Mouse (Mus musculus): ENCODE measurements around the gene Smarca4. TPM values are rescaled to one million over a fixed set of nuclear protein-coding genes. Genes with fewer than 3 reads are reported as not detected.

The Smarca4 gene
- polyA plus RNA-seq, 1 experiment from 2014 or later: 22.1 TPM

DNA sequence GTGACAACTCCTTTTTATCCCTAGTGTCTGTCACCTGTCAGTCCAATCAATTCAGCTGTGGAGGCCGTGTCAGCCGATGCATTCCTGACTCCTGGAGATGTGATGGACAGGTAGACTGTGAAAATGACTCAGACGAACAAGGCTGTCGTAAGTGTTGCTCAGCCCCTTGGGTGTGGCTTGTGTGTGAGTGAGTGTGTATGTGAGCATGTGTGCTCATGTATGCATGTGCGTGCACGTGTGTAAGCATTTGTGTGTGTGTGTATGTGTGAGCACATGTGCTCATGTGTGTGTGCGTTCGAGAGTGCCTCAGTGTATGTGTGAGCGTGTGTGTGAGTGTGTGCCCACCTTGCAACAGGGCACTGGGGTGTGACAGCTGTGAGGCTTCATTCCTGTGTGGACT lies 116.3 kb downstream of the Smarca4 start:
- Histone ChIP-seq H3K4me3 (ENCODE audit: low read depth, low read length) (no peak overlapping the region), H3K36me3 (ENCODE audit: control insufficient read depth, insufficient read depth) (peaks cover 53% of the 10 kb centered on the region), H3K27me3 (replicated peaks; ENCODE audit: control insufficient read depth, insufficient read depth, low read length) (no peaks in the 10 kb centered on the region), H3K27ac (ENCODE audit: low read depth, low read length) (peak overlapping the region; percentile 46; the same call in 1 of the 2 replicates), H3K9me3 (ENCODE audit: control insufficient read depth) (no peaks in the 10 kb centered on the region), H3K4me1 (replicated peaks; ENCODE audit: control insufficient read depth, insufficient read depth, low read length) (peaks cover 13% of the 10 kb centered on the region), H3K9ac (ENCODE audit: low read depth, low read length) (no peak overlapping the region), H3K4me2 (replicated peaks; ENCODE audit: low read depth) (no peak overlapping the region)
- no peak for ATAC-seq
- TF ChIP-seq CTCF (IDR thresholded peaks at IDR 0.05; ENCODE audit: low read depth): no peak
- 70% methylated on average over 9 of the region's 9 CpGs for WGBS

GRCm38 (mm10) chr9:21733446-21733845 lies 117.5 kb downstream of the Smarca4 start:
- Histone ChIP-seq H3K27ac (ENCODE audit: low read depth, low read length) (peak overlapping the region; percentile 78), H3K36me3 (ENCODE audit: control insufficient read depth, insufficient read depth) (peaks cover 64% of the 10 kb centered on the region), H3K9me3 (ENCODE audit: control insufficient read depth) (no peaks in the 10 kb centered on the region), H3K4me3 (ENCODE audit: low read depth, low read length) (no peak overlapping the region), H3K4me2 (replicated peaks; ENCODE audit: low read depth) (peak overlapping the region; percentile 21; the same call in 1 of the 2 replicates), H3K27me3 (replicated peaks; ENCODE audit: control insufficient read depth, insufficient read depth, low read length) (no peaks in the 10 kb centered on the region), H3K4me1 (replicated peaks; ENCODE audit: control insufficient read depth, insufficient read depth, low read length) (peaks cover 13% of the 10 kb centered on the region), H3K9ac (ENCODE audit: low read depth, low read length) (no peak overlapping the region)
- whole genome bisulfite sequencing: 71% methylated on average over 17 of the region's 17 CpGs
- no peak for TF ChIP-seq CTCF (IDR thresholded peaks at IDR 0.05; ENCODE audit: low read depth)
- ATAC-seq: no peak

DNA sequence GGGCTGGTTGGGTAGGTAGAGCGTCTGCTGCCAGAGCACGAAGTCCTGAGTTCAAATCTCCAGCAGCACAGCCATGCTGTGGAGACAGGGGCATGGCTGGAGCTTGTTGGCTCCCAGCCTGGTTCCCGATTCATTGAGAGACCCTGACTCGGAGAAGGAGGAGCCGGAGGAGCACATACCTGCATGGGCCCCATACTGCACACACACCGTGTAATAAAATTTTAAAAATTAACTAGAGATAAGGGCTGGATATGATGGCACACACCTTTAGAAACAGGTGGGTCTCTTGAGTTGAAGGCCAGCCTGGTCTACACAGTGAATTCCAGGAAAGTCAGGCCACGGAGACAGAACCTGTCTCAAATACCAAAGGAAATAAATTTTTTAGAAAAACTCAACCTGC lies 118.0 kb downstream of the Smarca4 start:
- TF ChIP-seq CTCF (IDR thresholded peaks at IDR 0.05; ENCODE audit: low read depth): no peak

DNA sequence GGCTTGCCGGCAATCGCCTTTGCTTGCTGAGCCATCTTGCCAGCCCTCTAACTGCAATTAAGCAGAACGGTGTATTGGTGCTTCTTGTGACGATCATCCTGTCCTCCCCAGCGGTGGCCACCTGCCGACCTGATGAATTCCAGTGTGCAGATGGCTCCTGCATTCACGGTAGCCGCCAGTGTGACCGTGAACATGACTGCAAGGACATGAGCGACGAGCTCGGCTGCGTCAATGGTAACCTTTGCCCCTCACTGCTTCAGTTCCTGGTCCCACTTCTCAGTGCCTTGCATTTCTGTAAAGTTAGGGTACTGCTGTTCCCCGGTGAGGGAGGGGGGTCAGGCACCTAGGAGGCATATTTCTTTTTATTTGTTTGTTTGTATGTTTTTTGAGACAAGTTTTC lies 119.2 kb downstream of the Smarca4 start:
- 59% methylated on average over 14 of the region's 14 CpGs for WGBS
- no peak overlapping the region for H3K4me2 ChIP-seq (replicated peaks; ENCODE audit: low read depth)
- H3K4me3 ChIP-seq (ENCODE audit: low read depth, low read length): no peak overlapping the region
- no peak overlapping the region for H3K9ac ChIP-seq (ENCODE audit: low read depth, low read length)
- H3K4me1 ChIP-seq (replicated peaks; ENCODE audit: control insufficient read depth, insufficient read depth, low read length): 0 out of 2 replicates have a peak, but pooled peaks cover 7% of the 10 kb centered on the region
- peak overlapping the region; percentile 78 for H3K27ac ChIP-seq (ENCODE audit: low read depth, low read length)
- peaks cover 81% of the 10 kb centered on the region for H3K36me3 ChIP-seq (ENCODE audit: control insufficient read depth, insufficient read depth)
- H3K27me3 ChIP-seq (replicated peaks; ENCODE audit: control insufficient read depth, insufficient read depth, low read length): no peaks in the 10 kb centered on the region
- TF ChIP-seq CTCF (IDR thresholded peaks at IDR 0.05; ENCODE audit: low read depth): no peak
- H3K9me3 ChIP-seq (ENCODE audit: control insufficient read depth): no peaks in the 10 kb centered on the region
- no peak for ATAC-seq

More for the DNA sequence above, 118.0 kb downstream of the Smarca4 start:
- 55% methylated on average over 7 of the region's 7 CpGs for WGBS
- H3K36me3 ChIP-seq (ENCODE audit: control insufficient read depth, insufficient read depth): peaks cover 70% of the 10 kb centered on the region
- no peak overlapping the region for H3K9ac ChIP-seq (ENCODE audit: low read depth, low read length)
- peak; percentile 63 for ATAC-seq
- no peaks in the 10 kb centered on the region for H3K9me3 ChIP-seq (ENCODE audit: control insufficient read depth)
- H3K27me3 ChIP-seq (replicated peaks; ENCODE audit: control insufficient read depth, insufficient read depth, low read length): no peaks in the 10 kb centered on the region
- peak overlapping the region; percentile 78 for H3K27ac ChIP-seq (ENCODE audit: low read depth, low read length)
- H3K4me2 ChIP-seq (replicated peaks; ENCODE audit: low read depth): peak overlapping the region; percentile 21; the same call in 1 of the 2 replicates
- H3K4me1 ChIP-seq (replicated peaks; ENCODE audit: control insufficient read depth, insufficient read depth, low read length): peaks cover 8% of the 10 kb centered on the region
- no peak overlapping the region for H3K4me3 ChIP-seq (ENCODE audit: low read depth, low read length)

DNA sequence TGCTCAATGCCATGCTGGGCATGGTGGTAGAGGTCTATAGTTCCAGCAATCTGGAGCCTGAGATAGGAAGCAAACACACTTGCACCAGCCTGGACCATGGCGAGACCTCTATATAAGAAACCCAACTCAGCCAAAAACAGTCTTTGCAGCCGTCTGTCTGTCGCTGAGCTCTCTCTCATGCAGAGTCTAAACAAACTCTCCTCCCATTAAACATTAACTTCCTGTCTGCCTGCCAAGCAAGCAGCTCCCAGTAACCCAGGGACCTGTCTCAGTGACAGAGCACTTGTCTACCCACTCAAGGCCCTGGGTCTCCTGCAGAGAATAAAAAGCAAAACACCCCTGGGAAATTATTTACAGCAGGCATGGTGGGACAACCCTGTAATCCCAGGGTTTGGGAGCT lies 120.6 kb downstream of the Smarca4 start:
- no peaks in the 10 kb centered on the region for H3K9me3 ChIP-seq (ENCODE audit: control insufficient read depth)
- no peak for TF ChIP-seq CTCF (IDR thresholded peaks at IDR 0.05; ENCODE audit: low read depth)
- 20% methylated on average over 3 of the region's 3 CpGs for WGBS
- no peak overlapping the region for H3K4me2 ChIP-seq (replicated peaks; ENCODE audit: low read depth)
- H3K36me3 ChIP-seq (ENCODE audit: control insufficient read depth, insufficient read depth): peaks cover 88% of the 10 kb centered on the region
- no peak for ATAC-seq
- H3K9ac ChIP-seq (ENCODE audit: low read depth, low read length): no peak overlapping the region
- peak overlapping the region; percentile 62 for H3K27ac ChIP-seq (ENCODE audit: low read depth, low read length)
- no peak overlapping the region for H3K4me3 ChIP-seq (ENCODE audit: low read depth, low read length)
- no peaks in the 10 kb centered on the region for H3K27me3 ChIP-seq (replicated peaks; ENCODE audit: control insufficient read depth, insufficient read depth, low read length)
- H3K4me1 ChIP-seq (replicated peaks; ENCODE audit: control insufficient read depth, insufficient read depth, low read length): 0 out of 2 replicates have a peak, but pooled peaks cover 7% of the 10 kb centered on the region

- ATAC-seq: no peak
- 80% methylated on average over 10 of the region's 10 CpGs for WGBS
- peak overlapping the region; percentile 62 for H3K27ac ChIP-seq (ENCODE audit: low read depth, low read length)
Observed at GRCm38 (mm10) chr9:21737188-21737587, 121.2 kb downstream of the Smarca4 start.

More at GRCm38 (mm10) chr9:21737188-21737587, 121.2 kb downstream of the Smarca4 start:
- no peaks in the 10 kb centered on the region for H3K9me3 ChIP-seq (ENCODE audit: control insufficient read depth)
- no peak for TF ChIP-seq CTCF (IDR thresholded peaks at IDR 0.05; ENCODE audit: low read depth)
- no peaks in the 10 kb centered on the region for H3K27me3 ChIP-seq (replicated peaks; ENCODE audit: control insufficient read depth, insufficient read depth, low read length)
- peaks cover 88% of the 10 kb centered on the region for H3K36me3 ChIP-seq (ENCODE audit: control insufficient read depth, insufficient read depth)
- no peak overlapping the region for H3K9ac ChIP-seq (ENCODE audit: low read depth, low read length)
- H3K4me1 ChIP-seq (replicated peaks; ENCODE audit: control insufficient read depth, insufficient read depth, low read length): 0 out of 2 replicates have a peak, but pooled peaks cover 7% of the 10 kb centered on the region
- no peak overlapping the region for H3K4me3 ChIP-seq (ENCODE audit: low read depth, low read length)
- H3K4me2 ChIP-seq (replicated peaks; ENCODE audit: low read depth): no peak overlapping the region

All from intestine, postnatal 0 days (tissue).